Mouse (Mus musculus) myocyte (in vitro differentiated cells): Measurements from ENCODE around the gene Lypd6b.

Source experiments
- CEBPB ChIP-seq: IDR thresholded peaks from 2 replicates; pipeline ENCODE4 v1.6.1; 2011; ENCODE audit warnings: mild to moderate bottlenecking, moderate library complexity; ENCODE audit not compliant: poor library complexity, insufficient read depth, severe bottlenecking
- E2F4 ChIP-seq: IDR thresholded peaks from one replicate; pipeline ENCODE4 v1.6.1; 2011; ENCODE audit warnings: mild to moderate bottlenecking, control low read depth, moderate library complexity; ENCODE audit not compliant: insufficient read depth
- MAX ChIP-seq: IDR thresholded peaks from one replicate; pipeline ENCODE4 v1.6.1; 2011; ENCODE audit warnings: low read depth, mild to moderate bottlenecking, control low read depth
- MYOD1 ChIP-seq, 3 experiments: IDR thresholded peaks; one replicate each; pipeline ENCODE4 v1.6.1; 2011; ENCODE audit warnings: control low read depth in 2 of 3, low read depth in 2 of 3, mild to moderate bottlenecking in 2 of 3, moderate library complexity in 1 of 3; ENCODE audit not compliant: insufficient read length in 2 of 3, control insufficient read depth in 1 of 3
- MYOG ChIP-seq, 3 experiments: IDR thresholded peaks; one replicate each; pipeline ENCODE4 v1.6.1; 2011; ENCODE audit warnings: control low read depth in 2 of 3, low read depth in 2 of 3, mild to moderate bottlenecking in 2 of 3; ENCODE audit not compliant: insufficient read length in 2 of 3, control insufficient read depth in 1 of 3, insufficient read depth in 1 of 3
- POLR2A ChIP-seq: IDR thresholded peaks from one replicate; pipeline ENCODE4 v1.6.1; 2011; ENCODE audit warnings: low read depth, mild to moderate bottlenecking, control low read depth, moderate library complexity; ENCODE audit not compliant: insufficient read length
- POLR2AphosphoS2 ChIP-seq: IDR thresholded peaks from one replicate; pipeline ENCODE4 v1.6.1; 2011; ENCODE audit warnings: low read depth, control low read depth; ENCODE audit not compliant: insufficient read length
- REST ChIP-seq: IDR thresholded peaks from one replicate; pipeline ENCODE4 v1.6.1; 2011; ENCODE audit warnings: mild to moderate bottlenecking, control low read depth, moderate library complexity; ENCODE audit not compliant: insufficient read depth, insufficient read length
- SRF ChIP-seq: IDR thresholded peaks from one replicate; pipeline ENCODE4 v1.6.1; 2011; ENCODE audit warnings: low read depth; ENCODE audit not compliant: control insufficient read depth, insufficient read length
- TCF12 ChIP-seq: IDR thresholded peaks from one replicate; pipeline ENCODE4 v1.6.1; 2011; ENCODE audit warnings: mild to moderate bottlenecking, control low read depth; ENCODE audit not compliant: poor library complexity, insufficient read depth, severe bottlenecking
- TCF3 ChIP-seq: IDR thresholded peaks from one replicate; pipeline ENCODE4 v1.6.1; 2011; ENCODE audit warnings: low read depth, control low read depth; ENCODE audit not compliant: insufficient read length
- USF1 ChIP-seq: IDR thresholded peaks from one replicate; pipeline ENCODE4 v1.6.1; 2011; ENCODE audit warnings: low read depth, mild to moderate bottlenecking, control low read depth, moderate library complexity

DNA sequence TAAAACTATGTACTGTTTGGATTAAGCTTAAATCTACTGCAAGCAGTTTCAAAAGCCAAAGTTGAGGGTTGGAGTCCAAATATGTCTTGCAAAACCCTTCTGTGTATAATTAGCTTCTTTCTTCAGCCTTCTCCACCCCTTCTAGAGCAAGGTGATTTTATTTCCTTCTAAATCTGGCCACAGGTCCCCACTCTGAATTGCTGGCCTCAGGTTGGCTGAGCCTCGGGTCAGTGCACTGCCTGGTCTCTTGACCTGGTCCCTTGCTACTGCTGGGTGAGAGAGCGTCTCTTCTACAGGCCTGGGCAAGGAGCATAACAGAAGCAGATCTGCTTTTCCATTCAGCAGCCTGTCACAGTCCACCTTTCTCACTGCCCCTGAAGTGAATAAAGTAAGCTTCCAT, 18.6 kb upstream of the Lypd6b start:
- TF ChIP-seq POLR2A (no peak), USF1 (no peak), POLR2AphosphoS2 (no peak), E2F4 (no peak), TCF3 (no peak), TCF12 (no peak), SRF (no peak), MYOD1 (IDR thresholded peaks at IDR 0.05; ENCODE audit: control insufficient read depth in 1 of 3, insufficient read length in 2 of 3, low read depth in 2 of 3) (no peak), REST (no peak), MAX (no peak), CEBPB (no peak), MYOG (IDR thresholded peaks at IDR 0.05; ENCODE audit: control insufficient read depth in 1 of 3, insufficient read depth in 1 of 3, insufficient read length in 2 of 3, low read depth in 2 of 3) (no peak)
